Mouse (Mus musculus) neural tube, embryonic 14.5 days (tissue): ENCODE measurements at regions not wholly inside any gene's neighbourhood (a gene's known extent, or its start where the extent isn't known, plus 50 kb on each side); places are given as distances from the start of the nearest gene placed in this dataset.
A peak's percentile ranks its signal among the peaks of the same experiment; 100 is the strongest.
"Not testable (repeated sequence)": the region's sequence is repeated elsewhere in the genome, so short reads cannot be mapped to it uniquely, and the experiment has no call there.

ENCODE experiments used
- ATAC-seq: fragments of 200-750 bp; cut with Nextera tagmentation; 2 replicates; pipeline ENCODE4 v1.8.0; 2017; ENCODE audit warnings: low read depth, mild to moderate bottlenecking, moderate TSS enrichment, moderate library complexity
- H3K27ac ChIP-seq: fragments of 300-500 bp; sonication (generic); 2 replicates; pipeline ENCODE4 v1.5.1; 2014; ENCODE audit warnings: low read depth, mild to moderate bottlenecking, control low read depth, low read length, moderate library complexity, mixed read lengths
- H3K27me3 ChIP-seq: fragments of 300-500 bp; sonication (generic); 2 replicates; pipeline ENCODE4 v1.6.1; 2014; ENCODE audit warnings: low read length; ENCODE audit not compliant: control insufficient read depth, insufficient read depth
- H3K36me3 ChIP-seq: fragments of 300-500 bp; sonication (generic); 2 replicates; pipeline ENCODE4 v1.6.1; 2014; ENCODE audit warnings: low read length, mixed read lengths; ENCODE audit not compliant: control insufficient read depth, insufficient read depth
- H3K4me1 ChIP-seq: fragments of 300-500 bp; sonication (generic); 2 replicates; pipeline ENCODE4 v1.6.1; 2014; ENCODE audit warnings: low read length; ENCODE audit not compliant: control insufficient read depth, insufficient read depth
- H3K4me2 ChIP-seq: fragments of 300-500 bp; sonication (generic); 2 replicates; pipeline ENCODE4 v1.6.1; 2014; ENCODE audit warnings: mild to moderate bottlenecking, low read depth, low read length, control low read depth
- H3K4me3 ChIP-seq: fragments of 300-500 bp; sonication (generic); 2 replicates; pipeline ENCODE4 v1.5.1; 2014; ENCODE audit warnings: low read depth, low read length, control low read depth, mixed read lengths
- H3K9ac ChIP-seq: fragments of 300-500 bp; sonication (generic); replicated peaks from 2 replicates; pipeline ENCODE4 v1.6.1; 2014; ENCODE audit warnings: low read depth, mild to moderate bottlenecking, control low read depth, low read length, mixed read lengths
- H3K9me3 ChIP-seq: fragments of 300-500 bp; sonication (generic); 2 replicates; pipeline ENCODE4 v1.6.1; 2016; ENCODE audit warnings: low read length; ENCODE audit not compliant: control insufficient read depth
- WGBS: fragments of 180-500 bp; shearing (Covaris S2); extraction: QIAGEN DNeasy Blood & Tissue Kit; methylation state at CpG from one replicate; pipeline ENCODE4 v1.1.7; 2014; 5-methylcytosine and 5-hydroxymethylcytosine counted together

DNA sequence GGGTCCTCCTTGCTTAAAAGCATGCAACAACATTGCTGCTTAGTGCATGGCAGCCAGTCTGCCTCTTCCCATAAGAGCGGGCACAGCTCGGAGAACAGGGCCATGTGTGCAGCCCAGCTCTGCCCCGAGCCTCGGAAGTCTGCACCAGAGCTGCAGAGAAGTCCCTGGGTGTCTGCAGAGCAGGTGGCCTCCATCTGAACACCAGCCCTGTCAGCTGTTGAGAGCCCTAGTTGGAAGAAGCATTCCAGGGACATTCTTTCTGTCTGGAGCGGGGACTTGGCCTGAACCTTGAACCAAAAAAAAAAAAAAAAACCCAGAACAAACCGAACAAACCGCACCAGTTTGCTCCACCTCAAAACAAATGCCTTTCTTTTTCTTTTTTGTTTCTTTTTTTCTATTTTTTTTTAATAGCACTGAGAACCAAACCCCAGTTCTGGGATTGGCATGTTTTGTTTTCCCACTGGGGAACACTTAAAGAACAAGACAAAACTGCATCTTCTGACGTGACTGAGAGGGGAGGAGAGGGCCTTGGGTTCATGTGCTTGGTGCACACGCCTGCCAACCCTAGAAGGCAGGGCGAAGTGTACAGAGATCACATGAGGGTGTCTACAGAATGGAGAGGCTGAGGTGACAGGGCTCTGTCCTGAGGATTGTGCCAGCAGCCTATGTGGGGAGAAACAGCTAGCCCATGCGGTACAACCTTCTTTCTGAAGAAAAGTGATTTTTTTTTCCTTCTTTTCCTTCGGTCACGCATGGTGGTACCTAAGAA is 106.8 kb downstream of the Bod1 start:
- no peaks in the 10 kb centered on the region for H3K4me1 ChIP-seq
- no peak for ATAC-seq
- no peaks in the 10 kb centered on the region for H3K36me3 ChIP-seq
- no peak overlapping the region for H3K9ac ChIP-seq
- H3K9me3 ChIP-seq = no peaks in the 10 kb centered on the region; the same call in 1 of the 2 replicates
- no peak overlapping the region for H3K4me3 ChIP-seq
- H3K27me3 ChIP-seq = no peaks in the 10 kb centered on the region
- H3K27ac ChIP-seq = no peak overlapping the region
- 85% methylated on average over 13 of the region's 13 CpGs for WGBS
- no peak overlapping the region for H3K4me2 ChIP-seq

DNA sequence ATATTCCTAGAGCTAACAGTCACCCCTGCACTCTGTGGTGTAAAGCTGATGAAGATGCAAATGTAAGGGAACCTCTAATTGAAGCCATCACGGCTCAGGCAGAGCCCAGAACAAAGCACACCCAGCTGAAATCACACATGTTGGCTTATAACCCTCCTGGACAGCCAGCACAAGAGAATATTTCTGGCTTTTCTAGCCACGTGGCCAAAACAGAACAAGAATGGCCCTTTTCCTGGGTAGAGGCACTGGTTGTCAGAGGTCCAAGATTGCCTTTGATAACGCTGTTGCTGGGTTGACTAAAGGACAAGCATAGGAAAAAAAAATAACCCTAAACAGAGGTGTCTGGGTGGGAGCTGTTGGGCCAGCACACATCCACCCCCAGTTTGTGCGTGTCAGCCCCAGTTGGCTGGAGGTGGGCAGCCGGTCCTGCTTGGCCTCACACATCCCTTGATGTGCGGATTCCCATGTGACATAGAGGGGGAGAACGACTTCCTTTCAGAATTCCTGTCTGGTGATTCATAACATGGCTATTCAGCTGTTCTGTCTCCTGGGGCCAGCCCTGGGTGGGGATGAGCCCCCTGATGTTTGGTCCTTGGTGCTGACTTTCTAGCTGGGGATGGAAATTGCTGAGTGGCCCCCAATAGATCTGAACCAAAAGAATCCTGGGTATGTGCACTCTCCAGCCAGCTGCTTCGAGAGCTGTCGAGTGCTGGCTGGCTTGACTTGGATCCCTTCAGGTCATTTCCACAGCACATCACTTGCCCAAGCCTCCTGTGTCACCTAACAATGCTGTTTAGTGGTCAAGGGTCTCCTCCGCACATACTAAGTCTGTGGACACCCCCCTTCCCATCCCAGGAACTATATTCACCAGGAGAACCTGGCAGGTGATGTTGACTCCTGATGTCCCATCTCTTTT is 107.6 kb downstream of the Bod1 start:
- ATAC-seq = no peak
- Histone ChIP-seq H3K36me3 (no peaks in the 10 kb centered on the region), H3K4me3 (no peak overlapping the region), H3K27me3 (no peaks in the 10 kb centered on the region), H3K9me3 (no peaks in the 10 kb centered on the region), H3K27ac (no peak overlapping the region), H3K4me2 (no peak overlapping the region), H3K4me1 (no peaks in the 10 kb centered on the region), H3K9ac (no peak overlapping the region)
- 62% methylated on average over 10 of the region's 10 CpGs for WGBS

DNA sequence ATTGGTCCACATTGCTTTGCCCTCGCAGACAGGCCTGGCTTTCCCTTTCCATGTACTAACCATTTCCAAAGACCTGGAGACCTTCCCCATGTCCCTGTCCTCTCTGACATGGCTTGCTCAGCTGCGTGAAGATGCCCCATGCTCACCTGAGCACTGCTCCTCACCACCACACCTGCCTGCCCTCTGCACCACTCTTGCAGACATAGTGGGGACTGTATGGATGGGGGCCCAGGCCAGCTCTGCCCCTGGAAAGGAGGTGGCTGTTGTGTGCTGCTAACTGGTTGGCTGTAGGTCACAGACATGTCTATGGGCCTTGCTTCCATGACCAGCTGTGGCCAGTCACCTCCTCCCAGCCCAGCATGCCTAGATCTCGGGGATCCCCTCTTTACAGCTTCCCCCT is 108.7 kb downstream of the Bod1 start:
- Histone ChIP-seq H3K27me3 (no peaks in the 10 kb centered on the region), H3K36me3 (no peaks in the 10 kb centered on the region), H3K27ac (no peak overlapping the region), H3K9me3 (no peaks in the 10 kb centered on the region), H3K4me2 (no peak overlapping the region), H3K4me1 (no peaks in the 10 kb centered on the region), H3K4me3 (no peak overlapping the region), H3K9ac (no peak overlapping the region)
- 83% methylated on average over 3 of the region's 3 CpGs for WGBS
- no peak for ATAC-seq

DNA sequence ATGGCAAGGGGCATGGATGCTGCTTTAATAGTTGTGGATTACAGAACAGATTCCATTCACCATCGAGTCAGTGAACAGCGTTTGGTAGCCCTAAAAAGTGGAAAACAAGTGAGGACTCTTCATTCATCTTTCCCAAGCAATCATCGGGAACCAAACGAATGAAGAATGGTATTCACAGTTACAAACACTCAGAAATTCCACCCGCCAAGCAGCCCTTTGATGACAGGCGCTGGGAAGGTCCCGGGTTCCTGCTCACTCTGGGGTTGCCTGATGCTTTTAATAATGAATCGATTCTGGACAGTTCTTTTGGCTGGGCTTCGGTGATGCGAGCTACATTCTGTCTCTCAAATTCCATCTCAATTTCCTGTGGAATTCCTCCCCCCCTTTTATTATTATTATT is 110.9 kb downstream of the Bod1 start:
- Histone ChIP-seq H3K9ac (no peak overlapping the region), H3K27me3 (no peaks in the 10 kb centered on the region), H3K4me1 (no peaks in the 10 kb centered on the region), H3K27ac (no peak overlapping the region), H3K4me2 (no peak overlapping the region), H3K4me3 (no peak overlapping the region), H3K36me3 (no peaks in the 10 kb centered on the region), H3K9me3 (no peaks in the 10 kb centered on the region)
- WGBS = 88% methylated on average over 10 of the region's 10 CpGs
- no peak for ATAC-seq

DNA sequence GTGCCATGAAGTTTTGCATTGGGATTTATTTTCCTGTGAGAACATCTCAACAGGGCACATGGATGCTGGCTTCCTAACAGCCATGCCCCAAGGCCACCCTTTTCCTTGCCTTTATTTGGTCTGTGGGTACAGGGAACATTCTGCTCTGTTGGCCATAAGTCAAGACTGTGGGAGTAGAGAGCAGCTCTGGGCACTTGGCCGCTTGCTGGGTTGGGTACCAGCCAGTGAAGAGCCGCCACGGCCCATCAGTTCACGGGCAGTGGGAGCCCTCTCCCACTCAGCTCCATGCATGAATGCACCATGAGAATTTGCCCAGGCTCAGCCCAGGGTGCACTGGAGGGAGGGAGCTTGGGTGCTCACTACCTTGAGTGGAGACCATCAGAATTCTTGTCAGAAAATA is 116.6 kb downstream of the Bod1 start:
- no peak overlapping the region for H3K4me3 ChIP-seq
- no peak overlapping the region for H3K27ac ChIP-seq
- no peak overlapping the region for H3K9ac ChIP-seq
- H3K4me2 ChIP-seq = no peak overlapping the region
- 97% methylated on average over 4 of the region's 4 CpGs for whole genome bisulfite sequencing
- no peaks in the 10 kb centered on the region for H3K36me3 ChIP-seq
- H3K4me1 ChIP-seq = no peaks in the 10 kb centered on the region
- H3K9me3 ChIP-seq = no peaks in the 10 kb centered on the region
- no peak for ATAC-seq
- H3K27me3 ChIP-seq = no peaks in the 10 kb centered on the region

DNA sequence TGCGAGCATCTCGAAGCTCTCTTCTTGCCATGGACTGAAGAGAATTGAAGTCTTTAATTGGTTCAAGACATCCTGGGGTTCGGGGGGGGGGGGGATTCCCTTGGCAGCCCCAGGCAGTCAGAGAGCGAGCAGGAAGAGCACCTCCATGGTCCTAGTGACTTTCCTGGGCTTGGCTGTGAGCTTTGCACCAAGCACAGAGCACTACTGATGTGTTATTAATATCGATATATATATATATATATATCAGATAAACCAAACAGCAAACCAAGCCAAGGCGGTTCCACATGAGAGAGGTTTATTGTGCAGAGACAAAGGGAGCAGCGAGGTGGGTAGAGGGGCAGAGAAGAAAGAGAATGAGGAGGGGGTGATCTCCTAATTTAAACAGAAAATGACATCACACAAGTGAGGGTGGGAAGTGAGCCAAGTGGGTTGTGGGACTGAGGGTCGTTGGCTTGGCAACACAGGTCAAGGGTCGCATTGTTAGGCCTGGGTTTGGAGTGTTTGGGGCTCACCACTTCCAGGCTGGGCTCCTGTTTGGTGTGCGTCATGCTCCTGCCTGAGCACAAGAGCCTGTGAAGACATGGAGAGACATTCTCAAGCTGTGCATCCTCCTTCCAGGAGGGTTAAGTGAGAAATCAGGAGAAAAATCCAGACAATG is 119.9 kb downstream of the Bod1 start:
- peak; percentile 34; the same call in 1 of the 2 replicates for ATAC-seq
- Histone ChIP-seq H3K36me3 (no peaks in the 10 kb centered on the region), H3K27me3 (no peaks in the 10 kb centered on the region), H3K4me2 (no peak overlapping the region), H3K9ac (no peak overlapping the region), H3K27ac (no peak overlapping the region), H3K4me3 (no peak overlapping the region), H3K4me1 (no peaks in the 10 kb centered on the region), H3K9me3 (no peaks in the 10 kb centered on the region)
- 61% methylated on average over 10 of the region's 10 CpGs for WGBS

DNA sequence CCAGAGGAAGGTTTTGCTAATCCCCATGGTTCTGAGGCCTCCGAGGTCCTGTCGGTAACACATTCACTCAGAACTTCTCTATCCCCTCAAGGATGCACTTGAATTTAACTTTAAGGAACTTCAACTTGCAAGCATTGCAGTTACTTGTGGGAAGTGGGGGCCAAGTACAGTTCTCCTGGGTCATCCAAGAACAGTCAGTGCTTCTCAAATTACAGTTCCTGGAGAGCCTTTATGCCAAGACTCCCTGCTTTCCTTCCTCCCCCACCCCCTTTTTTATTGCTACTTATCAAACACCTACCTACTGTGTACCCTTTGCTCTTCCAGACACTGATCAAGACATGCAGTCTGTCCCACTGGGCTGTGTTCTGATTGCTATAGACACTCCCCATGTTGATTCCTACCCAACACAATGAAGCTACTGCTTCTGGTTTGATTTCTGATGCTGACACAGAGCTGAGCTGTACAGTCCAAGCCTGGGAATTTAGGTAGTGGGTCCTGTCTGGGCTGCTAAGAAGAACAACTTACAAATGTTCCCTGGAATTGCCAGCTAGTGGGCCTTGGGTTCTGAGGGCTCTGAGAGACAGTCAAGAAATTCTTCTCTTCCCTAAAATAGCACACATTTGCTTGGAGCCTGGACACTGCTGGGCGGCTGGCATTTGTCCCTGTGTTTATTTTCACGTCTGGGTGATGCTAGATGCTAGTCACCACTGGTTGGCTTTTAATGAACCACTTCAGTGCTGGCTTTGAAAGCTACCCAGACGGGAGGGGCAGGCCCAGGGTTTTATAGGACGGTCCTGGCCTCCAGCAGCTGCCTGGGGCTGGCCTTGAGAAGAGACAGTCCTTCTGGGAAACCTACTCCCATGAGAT is 120.7 kb downstream of the Bod1 start:
- no peaks in the 10 kb centered on the region for H3K4me1 ChIP-seq
- H3K4me2 ChIP-seq = no peak overlapping the region
- no peaks in the 10 kb centered on the region for H3K27me3 ChIP-seq
- H3K36me3 ChIP-seq = no peaks in the 10 kb centered on the region
- ATAC-seq = no peak
- no peaks in the 10 kb centered on the region for H3K9me3 ChIP-seq
- H3K4me3 ChIP-seq = no peak overlapping the region
- 65% methylated on average over 6 of the region's 6 CpGs for WGBS
- no peak overlapping the region for H3K27ac ChIP-seq
- H3K9ac ChIP-seq = no peak overlapping the region

DNA sequence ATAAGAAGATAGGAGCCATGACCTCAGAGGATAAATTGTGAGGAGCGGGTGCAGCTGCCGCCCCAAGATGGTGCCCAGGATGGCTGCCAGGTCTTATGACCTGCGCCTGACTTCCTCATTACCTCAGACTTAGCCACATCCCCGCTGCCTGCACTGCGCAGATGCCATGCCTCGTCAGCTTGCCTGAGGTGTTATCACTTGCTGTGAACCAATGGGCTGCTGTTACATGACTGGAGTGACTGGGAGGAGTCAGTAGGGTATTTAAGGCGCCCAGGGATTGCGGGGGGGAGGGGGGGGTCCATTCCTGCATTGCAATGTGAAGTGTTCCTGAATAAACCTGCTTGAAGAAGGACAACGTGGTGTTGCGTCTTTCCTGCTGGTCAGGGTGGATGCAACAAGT is 126.2 kb downstream of the Bod1 start:
- H3K9me3 ChIP-seq, ATAC-seq, H3K4me1 ChIP-seq, H3K4me3 ChIP-seq, H3K36me3 ChIP-seq, H3K27ac ChIP-seq, H3K9ac ChIP-seq, H3K27me3 ChIP-seq, H3K4me2 ChIP-seq: not testable (repeated sequence)
- 86% methylated on average over 10 of the region's 10 CpGs for WGBS
